Mouse (Mus musculus) lung, embryonic 16.5 days (tissue): ENCODE results near the gene Smim5. TPM values are rescaled to one million over a fixed set of nuclear protein-coding genes. Genes with fewer than 3 reads are reported as not detected.
A peak's percentile ranks its signal among the peaks of the same experiment; 100 is the strongest.

Experiments used
- ATAC-seq: fragments of 200-750 bp; cut with Nextera tagmentation; 2 replicates; pipeline ENCODE4 v1.8.0; 2017; ENCODE audit warnings: low read depth, mild to moderate bottlenecking, moderate library complexity
- H3K27ac ChIP-seq: fragments of 300-500 bp; sonication (generic); 2 replicates; pipeline ENCODE4 v1.5.1; 2014; ENCODE audit warnings: mild to moderate bottlenecking, control low read depth, low read length
- H3K27me3 ChIP-seq: fragments of 300-500 bp; sonication (generic); 2 replicates; pipeline ENCODE4 v1.6.1; 2014; ENCODE audit warnings: low read depth, low read length, mixed read lengths; ENCODE audit not compliant: control insufficient read depth, insufficient read depth
- H3K36me3 ChIP-seq: fragments of 300-500 bp; sonication (generic); 2 replicates; pipeline ENCODE4 v1.6.1; 2014; ENCODE audit warnings: low read length; ENCODE audit not compliant: control insufficient read depth, insufficient read depth
- H3K4me1 ChIP-seq: fragments of 300-500 bp; sonication (generic); replicated peaks from 2 replicates; pipeline ENCODE4 v1.6.1; 2014; ENCODE audit warnings: low read length, mixed read lengths; ENCODE audit not compliant: control insufficient read depth, insufficient read depth
- H3K4me2 ChIP-seq: fragments of 300-500 bp; sonication (generic); 2 replicates; pipeline ENCODE4 v1.6.1; 2014; ENCODE audit warnings: low read depth, low read length, control low read depth
- H3K4me3 ChIP-seq: fragments of 300-500 bp; sonication (generic); 2 replicates; pipeline ENCODE4 v1.5.1; 2014; ENCODE audit warnings: mild to moderate bottlenecking, low read length, control low read depth
- H3K9ac ChIP-seq: fragments of 300-500 bp; sonication (generic); 2 replicates; pipeline ENCODE4 v1.6.1; 2014; ENCODE audit warnings: low read length, control low read depth
- H3K9me3 ChIP-seq: fragments of 300-500 bp; sonication (generic); 2 replicates; pipeline ENCODE4 v1.6.1; 2016; ENCODE audit warnings: low read length; ENCODE audit not compliant: control insufficient read depth
- WGBS: fragments of 180-500 bp; shearing (Covaris S2); extraction: QIAGEN DNeasy Blood & Tissue Kit; methylation state at CpG from one replicate; pipeline ENCODE4 v1.1.7; 2014; 5-methylcytosine and 5-hydroxymethylcytosine counted together
- polyA plus RNA-seq: library from polyadenylated mRNA; unstranded; fragments of >200 nt; fragmentation: Nextera tagmentation; extraction: Ambion mirVana; gene quantifications from 2 replicates; pipeline ENCODE4 v1.2.1, GENCODE M21; 2015

Gene Smim5
- polyA plus RNA-seq, 1 experiment from 2014 or later, result 5.6 TPM

DNA sequence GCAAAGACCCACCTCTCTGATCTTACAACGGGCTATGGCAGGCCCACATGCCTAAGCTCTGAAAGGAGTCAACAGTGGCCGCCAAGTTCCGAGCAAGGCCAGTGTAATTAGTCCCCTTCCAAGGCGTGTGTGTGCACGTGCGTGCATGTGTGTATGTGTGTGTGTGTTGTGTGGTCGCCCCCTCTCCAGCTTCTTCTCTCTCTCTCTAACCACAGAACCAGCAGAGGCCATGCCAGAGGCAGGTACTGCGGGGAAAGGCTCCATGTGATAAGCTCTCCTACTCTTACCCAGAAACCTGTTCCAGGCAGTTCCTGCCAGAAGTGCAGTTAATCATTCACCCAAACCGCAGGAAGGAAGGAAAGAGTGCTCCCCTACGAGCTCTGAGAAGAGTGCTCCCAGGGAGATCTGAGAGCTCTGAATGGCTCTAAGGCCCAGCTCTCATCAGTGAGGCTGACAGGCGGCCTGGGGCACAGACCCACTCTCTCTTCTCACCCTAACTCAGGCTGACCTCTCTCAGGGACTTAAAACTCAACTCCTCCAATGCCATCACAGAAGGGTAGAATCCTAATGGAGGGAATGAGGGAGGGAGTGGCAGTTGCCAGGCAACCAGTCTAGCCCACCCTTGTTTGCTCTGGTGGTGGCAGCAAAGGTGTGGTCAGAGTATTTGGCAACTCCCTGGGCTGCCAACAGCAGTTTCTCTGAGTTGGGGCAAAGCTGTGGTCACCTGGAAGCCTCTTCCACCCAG, 12.0 kb downstream of the Smim5 start, which contains the start of gene Smim6:
Gene Smim6, plus strand, starts transcription at position 386 of the 745 bp plus-strand sequence.
- peaks cover 5% of the 10 kb centered on the region for H3K4me1 ChIP-seq
- no peaks in the 10 kb centered on the region for H3K27me3 ChIP-seq
- H3K27ac ChIP-seq, result peak within 1 kb of the TSS; percentile 97
- H3K9ac ChIP-seq, result peak within 1 kb of the TSS; percentile 61
- 51% methylated on average over 11 of the region's 11 CpGs for WGBS
- peak within 1 kb of the TSS; percentile 54 for H3K4me2 ChIP-seq
- H3K9me3 ChIP-seq, result no peaks in the 10 kb centered on the region
- H3K36me3 ChIP-seq, result peaks cover 6% of the 10 kb centered on the region; the same call in 1 of the 2 replicates
- H3K4me3 ChIP-seq, result peak within 1 kb of the TSS; percentile 36
- peak; percentile 92 for ATAC-seq

DNA sequence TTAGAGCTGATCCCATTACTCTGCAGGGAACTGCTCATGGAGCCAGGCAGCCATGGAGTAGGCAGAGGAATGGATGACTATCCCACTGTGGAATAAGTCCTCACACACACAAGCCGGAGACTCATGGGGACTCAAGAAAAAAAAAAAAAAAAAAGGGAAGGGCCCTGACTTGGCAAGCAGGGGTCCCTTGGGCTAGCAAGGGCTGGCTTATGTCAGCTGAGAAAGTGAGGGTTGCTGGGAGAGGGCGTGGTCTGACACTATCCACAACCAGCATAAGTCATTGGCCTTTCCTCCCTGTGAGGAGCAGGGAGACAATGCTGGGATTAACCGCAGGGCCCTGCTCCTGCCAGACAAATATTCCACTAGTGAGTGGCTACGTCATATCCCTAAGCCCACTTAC, 16.8 kb downstream of the Smim5 start:
- Histone ChIP-seq H3K9ac (no peak overlapping the region), H3K4me1 (peaks cover 2% of the 10 kb centered on the region), H3K27me3 (no peaks in the 10 kb centered on the region), H3K4me3 (no peak overlapping the region), H3K27ac (no peak overlapping the region), H3K9me3 (no peaks in the 10 kb centered on the region), H3K4me2 (no peak overlapping the region), H3K36me3 (peaks cover 6% of the 10 kb centered on the region)
- ATAC-seq, result no peak
- WGBS, result 86% methylated on average over 4 of the region's 4 CpGs

DNA sequence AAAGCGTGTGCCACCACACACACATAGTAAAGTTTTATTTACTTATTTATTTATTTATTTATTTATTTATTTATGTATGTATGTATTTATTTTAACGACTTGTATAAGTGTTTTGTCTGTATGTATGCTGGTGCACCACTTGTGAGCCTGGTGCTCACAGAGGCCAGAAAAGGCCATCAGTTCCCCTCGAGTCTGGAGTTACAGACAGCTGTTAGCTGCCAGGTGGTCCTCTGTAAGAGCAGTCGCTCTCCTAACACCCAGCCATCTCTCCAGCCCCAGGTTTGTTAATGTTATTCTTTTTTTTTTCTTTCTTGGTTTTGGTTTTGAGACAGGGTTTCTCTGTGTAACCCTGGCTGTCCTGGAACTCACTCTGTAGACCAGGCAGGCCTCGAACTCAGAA, 18.9 kb downstream of the Smim5 start:
- ATAC-seq, result no peak
- no peaks in the 10 kb centered on the region for H3K27me3 ChIP-seq
- no peak overlapping the region for H3K4me3 ChIP-seq
- H3K4me1 ChIP-seq, result no peaks in the 10 kb centered on the region; the same call in 1 of the 2 replicates
- H3K9me3 ChIP-seq, result no peaks in the 10 kb centered on the region
- no peak overlapping the region for H3K27ac ChIP-seq
- H3K4me2 ChIP-seq, result no peak overlapping the region
- no peak overlapping the region for H3K9ac ChIP-seq
- H3K36me3 ChIP-seq, result peaks cover 8% of the 10 kb centered on the region
- 84% methylated on average over 5 of the region's 5 CpGs for WGBS

DNA sequence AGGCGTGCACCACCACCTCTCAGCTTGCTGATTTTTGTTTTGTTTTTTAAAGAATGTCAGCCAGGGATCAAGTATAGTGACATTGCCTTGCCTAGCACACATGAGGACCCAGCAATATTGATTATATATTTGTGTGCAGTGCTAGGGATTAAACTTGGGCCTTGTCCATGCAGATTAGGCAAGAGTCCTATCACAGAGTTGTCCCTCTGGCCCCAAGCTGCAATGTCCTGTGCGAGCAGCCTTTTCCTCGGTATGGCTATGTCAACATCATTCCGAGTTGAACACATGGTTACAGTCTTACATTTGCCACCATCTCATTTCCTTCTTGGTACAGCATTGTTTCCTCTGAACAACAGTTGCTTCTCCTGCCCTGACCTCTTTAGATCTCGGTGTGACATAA, 19.3 kb downstream of the Smim5 start:
- no peak overlapping the region for H3K27ac ChIP-seq
- ATAC-seq, result no peak
- H3K9ac ChIP-seq, result no peak overlapping the region
- peaks cover 8% of the 10 kb centered on the region for H3K36me3 ChIP-seq
- no peaks in the 10 kb centered on the region; the same call in 1 of the 2 replicates for H3K4me1 ChIP-seq
- H3K27me3 ChIP-seq, result no peaks in the 10 kb centered on the region
- H3K4me2 ChIP-seq, result no peak overlapping the region
- 88% methylated on average over 5 of the region's 5 CpGs for WGBS
- H3K4me3 ChIP-seq, result no peak overlapping the region
- no peaks in the 10 kb centered on the region for H3K9me3 ChIP-seq

DNA sequence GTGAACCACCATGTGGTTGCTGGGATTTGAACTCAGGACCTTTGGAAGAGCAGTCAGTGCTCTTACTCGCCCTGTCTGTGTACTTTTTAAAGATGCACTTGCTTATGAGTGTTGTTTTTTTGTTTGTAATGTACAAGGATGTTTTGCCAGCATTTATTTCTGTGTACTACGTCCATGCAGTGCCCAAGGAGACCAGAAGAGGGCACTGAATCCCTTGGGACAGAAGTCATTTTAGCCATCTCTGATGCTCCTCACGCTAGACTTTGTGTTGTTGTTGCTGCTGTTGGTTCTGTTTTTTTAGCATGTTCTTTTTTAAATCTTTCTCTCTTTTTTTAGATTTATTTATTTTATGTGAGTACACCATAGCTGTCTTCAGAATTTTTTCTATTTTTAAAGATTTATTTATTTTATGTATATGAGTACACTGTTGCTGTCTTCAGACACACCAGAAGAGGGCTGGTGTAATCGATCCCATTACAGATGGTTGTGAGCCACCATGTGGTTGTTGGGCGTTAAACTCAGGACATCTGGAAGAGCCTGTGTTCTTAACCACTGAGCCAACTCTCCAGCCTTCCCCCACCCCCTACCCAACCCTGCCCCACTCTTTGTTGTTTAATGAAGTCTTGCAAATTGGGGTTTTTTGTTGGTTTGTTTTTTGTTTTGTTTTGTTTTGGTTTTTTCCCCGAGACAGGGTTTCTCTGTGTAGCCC, 20.5 kb downstream of the Smim5 start:
- Histone ChIP-seq H3K36me3 (peaks cover 6% of the 10 kb centered on the region), H3K27ac (no peak overlapping the region), H3K4me2 (no peak overlapping the region), H3K4me1 (no peaks in the 10 kb centered on the region), H3K4me3 (no peak overlapping the region), H3K27me3 (no peaks in the 10 kb centered on the region), H3K9ac (no peak overlapping the region), H3K9me3 (no peaks in the 10 kb centered on the region)
- ATAC-seq, result no peak
- WGBS, result 30% methylated on average over 6 of the region's 6 CpGs

DNA sequence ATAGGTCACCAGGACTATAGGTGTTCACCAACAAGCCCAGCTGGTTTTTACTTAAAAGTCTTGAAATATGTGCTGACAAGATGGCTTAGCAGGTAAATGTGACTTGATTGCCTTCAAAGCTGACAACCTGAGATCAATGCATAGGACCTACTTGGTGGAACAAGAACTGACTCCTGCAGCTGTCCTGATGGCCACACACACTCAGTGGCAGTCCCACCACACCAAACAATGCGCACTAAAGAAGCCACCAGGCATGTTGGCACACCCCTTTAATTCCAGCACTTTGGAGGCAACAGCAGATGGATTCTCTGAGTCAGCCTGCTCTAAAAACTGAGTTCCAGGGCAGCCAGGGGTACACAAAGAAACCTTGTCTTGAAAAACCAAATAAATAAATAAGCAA, 22.2 kb downstream of the Smim5 start:
- Histone ChIP-seq H3K27ac (no peak overlapping the region), H3K9me3 (no peaks in the 10 kb centered on the region), H3K4me3 (no peak overlapping the region), H3K4me1 (no peaks in the 10 kb centered on the region), H3K9ac (no peak overlapping the region), H3K27me3 (no peaks in the 10 kb centered on the region), H3K36me3 (peaks cover 2% of the 10 kb centered on the region; the same call in 1 of the 2 replicates), H3K4me2 (no peak overlapping the region)
- ATAC-seq, result no peak
- 94% methylated on average over 1 of the region's 1 CpGs for WGBS

DNA sequence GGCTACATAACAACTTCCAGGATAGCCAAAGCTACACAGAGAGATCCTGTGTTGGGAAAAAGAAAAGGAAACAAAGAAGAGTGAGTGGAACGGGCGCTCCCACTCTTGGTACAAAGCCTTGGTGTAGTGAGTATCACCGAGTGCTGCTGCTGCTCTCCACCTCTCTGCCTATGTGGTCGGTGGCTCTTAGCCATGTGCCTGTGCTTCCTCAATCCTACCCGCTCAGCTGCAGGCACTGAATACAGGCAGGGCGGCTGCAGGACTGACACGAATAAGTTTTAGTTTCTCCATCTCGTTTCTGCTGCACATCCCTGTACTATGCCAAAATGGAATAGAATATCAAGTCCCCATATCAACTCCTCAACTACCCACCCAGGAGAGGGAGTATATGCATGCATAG, 29.3 kb downstream of the Smim5 start:
- WGBS, result 85% methylated on average over 8 of the region's 8 CpGs
- Histone ChIP-seq H3K9me3 (no peaks in the 10 kb centered on the region), H3K27me3 (no peaks in the 10 kb centered on the region), H3K4me2 (no peak overlapping the region), H3K27ac (no peak overlapping the region), H3K36me3 (no peaks in the 10 kb centered on the region), H3K9ac (no peak overlapping the region), H3K4me3 (no peak overlapping the region), H3K4me1 (peaks cover 7% of the 10 kb centered on the region)
- no peak for ATAC-seq

DNA sequence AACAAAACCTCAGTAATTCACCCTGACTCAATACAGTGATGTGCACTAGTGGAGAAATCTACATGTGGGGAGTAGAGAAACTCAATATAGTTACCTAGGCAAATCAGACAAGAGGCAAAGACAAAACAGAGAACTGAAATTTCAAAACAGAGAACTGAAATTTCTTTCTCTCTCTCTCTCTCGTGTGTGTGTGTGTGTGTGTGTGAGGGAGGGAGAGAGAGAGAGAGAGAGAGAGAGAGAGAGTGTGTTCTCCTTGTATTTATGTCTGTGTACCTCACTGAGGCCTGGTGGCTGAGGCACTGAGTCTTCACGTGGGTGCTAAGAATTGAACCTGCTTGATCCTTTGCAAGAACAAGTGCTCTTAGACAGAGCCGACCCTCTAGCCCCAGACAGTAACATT, 30.1 kb downstream of the Smim5 start:
- no peak for ATAC-seq
- Histone ChIP-seq H3K4me2 (no peak overlapping the region), H3K4me3 (no peak overlapping the region), H3K9ac (no peak overlapping the region), H3K9me3 (no peaks in the 10 kb centered on the region), H3K27ac (no peak overlapping the region), H3K27me3 (no peaks in the 10 kb centered on the region), H3K4me1 (peaks cover 14% of the 10 kb centered on the region), H3K36me3 (no peaks in the 10 kb centered on the region)
- 78% methylated on average over 2 of the region's 3 CpGs for WGBS

DNA sequence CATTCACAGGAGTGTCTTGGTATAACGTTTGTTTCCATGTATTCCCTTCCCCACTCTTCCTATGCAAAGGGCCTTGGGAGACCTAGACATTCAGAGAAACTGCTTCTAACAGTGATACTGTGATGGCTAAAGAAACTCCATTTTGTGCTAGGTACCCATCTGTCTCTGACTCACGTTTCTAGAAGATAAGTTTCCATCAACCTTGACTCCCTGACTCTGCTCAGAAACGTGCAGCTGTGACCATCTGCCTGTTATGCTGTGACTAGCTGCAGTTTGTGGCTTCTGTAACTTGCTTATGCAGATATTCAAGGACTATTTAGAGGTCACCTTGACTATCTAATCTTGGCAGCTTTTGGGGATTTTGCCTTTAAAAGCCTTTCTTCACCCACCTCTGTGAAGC, 31.5 kb downstream of the Smim5 start:
- no peaks in the 10 kb centered on the region for H3K27me3 ChIP-seq
- no peak overlapping the region for H3K4me3 ChIP-seq
- ATAC-seq, result no peak
- H3K36me3 ChIP-seq, result no peaks in the 10 kb centered on the region; the same call in 1 of the 2 replicates
- no peak overlapping the region for H3K9ac ChIP-seq
- no peak overlapping the region for H3K27ac ChIP-seq
- peaks cover 14% of the 10 kb centered on the region for H3K4me1 ChIP-seq
- no peaks in the 10 kb centered on the region for H3K9me3 ChIP-seq
- WGBS, result 64% methylated on average over 3 of the region's 3 CpGs
- H3K4me2 ChIP-seq, result no peak overlapping the region
